Mouse (Mus musculus): ENCODE measurements around the gene Edar. TPM values are rescaled to one million over a fixed set of nuclear protein-coding genes. Genes with fewer than 3 reads are reported as not detected.
A peak's percentile ranks its signal among the peaks of the same experiment; 100 is the strongest.

Edar gene
- total RNA-seq, 2 experiments from 2014 or later = 0.11 TPM; not detected in 1

GRCm38 (mm10) chr10:58559901-58560300 lies 115.6 kb downstream of the Edar start:
- Histone ChIP-seq H3K27ac (no peak overlapping the region), H3K4me3 (no peak overlapping the region)
- peak; percentile 75 for TF ChIP-seq CTCF (IDR thresholded peaks at IDR 0.05)
- intact Hi-C loops (cut with DNase I) = loop anchor here (1.0 to 5.0 kb wide), 3 partner anchors 61 to 203 kb away; partner anchors contain the start of gene Edar
- peak; percentile 26 for DNase-seq

GRCm38 (mm10) chr10:58559098-58559497 lies 116.4 kb downstream of the Edar start:
- DNase-seq = peak; percentile 56
- H3K27ac ChIP-seq = no peak overlapping the region
- intact Hi-C loops (cut with DNase I) = loop anchor here (1.0 to 5.0 kb wide), 2 partner anchors 62 to 202 kb away; no protein-coding TSS in a partner anchor

GRCm38 (mm10) chr10:58554693-58555387 lies 120.6 kb downstream of the Edar start:
- H3K4me3 ChIP-seq = no peak overlapping the region
- no peak for TF ChIP-seq CTCF (IDR thresholded peaks at IDR 0.05)
- H3K27ac ChIP-seq = no peak overlapping the region
- intact Hi-C loops (cut with DNase I) = loop anchor here (5.0 kb wide), 1 partner anchor 198 kb away; no protein-coding TSS in a partner anchor
- DNase-seq = no peak

More at GRCm38 (mm10) chr10:58559098-58559497, 116.4 kb downstream of the Edar start:
- no peak overlapping the region for H3K4me3 ChIP-seq
- TF ChIP-seq CTCF (IDR thresholded peaks at IDR 0.05) = peak; percentile 72

Other genes with a start within 250 kb of the Edar start
- 10 to 100 TPM; 48.5 to 48.9 TPM for gene Ranbp2, start 228.7 kb downstream of the Edar start, total RNA-seq (2021)
- under 1 TPM; 0.18 to 0.20 TPM for gene Ccdc138, start 177.7 kb downstream of the Edar start, total RNA-seq (2021)
- gene Gm17542, start 42.6 kb upstream of the Edar start, total RNA-seq (2021) = not detected
- gene Sh3rf3, start 137.7 kb upstream of the Edar start, total RNA-seq (2021) = 1 to 10 TPM in 1 of 2 experiments, under 1 TPM in 1; 0.41 to 1.0 TPM